Mouse (Mus musculus): ENCODE measurements around the gene Atp6v0a2. TPM values are rescaled to one million over a fixed set of nuclear protein-coding genes. Genes with fewer than 3 reads are reported as not detected.

Atp6v0a2 gene
- polyA plus RNA-seq, 1 experiment from 2014 or later, result 26.8 TPM

GRCm38 (mm10) chr5:124743841-124744240, 115.5 kb downstream of the Atp6v0a2 start:
- H3K4me1 ChIP-seq (ENCODE audit: insufficient read depth, low read depth, low read length), result no peaks in the 10 kb centered on the region
- no peak overlapping the region for H3K27ac ChIP-seq (ENCODE audit: low read length)
- no peak for DNase-seq (ENCODE audit: low spot score)
- no peak overlapping the region for H3K4me3 ChIP-seq (ENCODE audit: low read depth, low read length)
- H3K36me3 ChIP-seq (ENCODE audit: insufficient read depth, low read length), result no peaks in the 10 kb centered on the region
- 86% methylated on average over 3 of the region's 3 CpGs for WGBS
- H3K4me2 ChIP-seq (replicated peaks; ENCODE audit: low read depth, low read length), result no peak overlapping the region
- ATAC-seq, result no peak
- no peaks in the 10 kb centered on the region for H3K9me3 ChIP-seq (ENCODE audit: low read length)
- no peak overlapping the region for H3K9ac ChIP-seq (replicated peaks; ENCODE audit: low read depth)
- no peaks in the 10 kb centered on the region for H3K27me3 ChIP-seq (replicated peaks; ENCODE audit: insufficient read depth, low read length)
- TF ChIP-seq EP300 (IDR thresholded peaks at IDR 0.05) (no peak), CTCF (IDR thresholded peaks at IDR 0.05) (no peak)

DNA sequence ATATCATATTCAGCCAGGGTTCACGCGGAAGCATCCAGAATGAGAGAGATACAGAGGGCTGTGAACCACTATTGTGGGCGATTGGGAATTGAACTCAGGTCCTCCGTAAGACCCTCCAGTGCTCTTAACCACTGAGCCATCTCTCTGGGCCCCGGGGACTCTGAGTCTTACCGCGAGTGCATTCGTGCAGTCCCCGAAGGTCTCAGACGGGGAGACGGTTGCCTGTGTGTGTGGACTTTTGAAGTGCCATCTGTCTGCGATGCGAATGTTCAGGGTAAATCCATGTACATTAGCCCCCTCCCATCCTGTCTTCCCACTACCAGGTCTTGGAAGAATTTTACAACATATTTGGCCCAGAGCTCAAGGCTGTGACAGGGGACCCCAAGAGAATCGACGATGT, 117.8 kb downstream of the Atp6v0a2 start:
- no peak for DNase-seq (ENCODE audit: low spot score)

GRCm38 (mm10) chr5:124748296-124748695, 119.9 kb downstream of the Atp6v0a2 start:
- H3K9ac ChIP-seq (replicated peaks; ENCODE audit: low read depth), result no peak overlapping the region
- WGBS, result 79% methylated on average over 16 of the region's 18 CpGs
- ATAC-seq, result no peak
- no peaks in the 10 kb centered on the region for H3K27me3 ChIP-seq (replicated peaks; ENCODE audit: insufficient read depth, low read length)
- TF ChIP-seq CTCF (IDR thresholded peaks at IDR 0.05) (no peak), EP300 (IDR thresholded peaks at IDR 0.05) (no peak)
- no peaks in the 10 kb centered on the region for H3K4me1 ChIP-seq (ENCODE audit: insufficient read depth, low read depth, low read length)
- no peak overlapping the region for H3K4me3 ChIP-seq (ENCODE audit: low read depth, low read length)
- no peak for DNase-seq (ENCODE audit: low spot score)
- H3K27ac ChIP-seq (ENCODE audit: low read length), result no peak overlapping the region
- no peak overlapping the region for H3K4me2 ChIP-seq (replicated peaks; ENCODE audit: low read depth, low read length)
- no peaks in the 10 kb centered on the region for H3K9me3 ChIP-seq (ENCODE audit: low read length)
- H3K36me3 ChIP-seq (ENCODE audit: insufficient read depth, low read length), result no peaks in the 10 kb centered on the region

More for the DNA sequence above, 117.8 kb downstream of the Atp6v0a2 start:
- H3K4me3 ChIP-seq (ENCODE audit: low read depth, low read length), result no peak overlapping the region
- no peak overlapping the region for H3K27ac ChIP-seq (ENCODE audit: low read length)
- no peaks in the 10 kb centered on the region for H3K9me3 ChIP-seq (ENCODE audit: low read length)
- H3K4me2 ChIP-seq (replicated peaks; ENCODE audit: low read depth, low read length), result no peak overlapping the region
- H3K4me1 ChIP-seq (ENCODE audit: insufficient read depth, low read depth, low read length), result no peaks in the 10 kb centered on the region
- H3K36me3 ChIP-seq (ENCODE audit: insufficient read depth, low read length), result no peaks in the 10 kb centered on the region
- WGBS, result 88% methylated on average over 15 of the region's 15 CpGs
- no peak overlapping the region for H3K9ac ChIP-seq (replicated peaks; ENCODE audit: low read depth)
- ATAC-seq, result no peak
- no peak for TF ChIP-seq EP300 (IDR thresholded peaks at IDR 0.05)
- TF ChIP-seq CTCF (IDR thresholded peaks at IDR 0.05), result no peak
- no peaks in the 10 kb centered on the region for H3K27me3 ChIP-seq (replicated peaks; ENCODE audit: insufficient read depth, low read length)

GRCm38 (mm10) chr5:124751656-124752055, 123.3 kb downstream of the Atp6v0a2 start:
- TF ChIP-seq EP300 (IDR thresholded peaks at IDR 0.05) (no peak), CTCF (IDR thresholded peaks at IDR 0.05) (no peak)
- Histone ChIP-seq H3K27me3 (replicated peaks; ENCODE audit: insufficient read depth, low read length) (no peaks in the 10 kb centered on the region), H3K36me3 (ENCODE audit: insufficient read depth, low read length) (no peaks in the 10 kb centered on the region), H3K9ac (replicated peaks; ENCODE audit: low read depth) (no peak overlapping the region), H3K9me3 (ENCODE audit: low read length) (no peaks in the 10 kb centered on the region), H3K27ac (ENCODE audit: low read length) (no peak overlapping the region), H3K4me3 (ENCODE audit: low read depth, low read length) (no peak overlapping the region), H3K4me2 (replicated peaks; ENCODE audit: low read depth, low read length) (no peak overlapping the region), H3K4me1 (ENCODE audit: insufficient read depth, low read depth, low read length) (no peaks in the 10 kb centered on the region)
- ATAC-seq (no peak), DNase-seq (ENCODE audit: low spot score) (no peak)
- 66% methylated on average over 9 of the region's 9 CpGs for WGBS

DNA sequence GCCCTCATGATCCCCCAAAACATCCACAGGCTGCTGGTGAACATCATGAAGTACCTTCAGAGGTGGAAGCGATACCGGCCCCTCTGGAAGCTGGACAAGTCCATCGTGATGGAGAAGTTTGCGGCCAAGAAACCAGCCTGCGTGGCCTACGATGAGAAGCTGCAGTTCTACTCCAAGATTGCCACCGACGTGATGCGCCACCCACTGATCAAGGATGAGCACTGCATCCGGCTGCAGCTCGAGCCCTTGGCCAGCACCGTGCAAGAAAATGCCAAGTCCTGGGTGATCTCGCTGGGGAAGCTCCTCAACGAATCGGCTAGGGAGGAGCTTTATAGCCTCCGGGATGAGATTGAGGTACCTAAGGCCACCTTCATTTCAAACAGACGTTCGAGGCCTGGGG, 132.6 kb downstream of the Atp6v0a2 start:
- Histone ChIP-seq H3K36me3 (ENCODE audit: insufficient read depth, low read length) (no peaks in the 10 kb centered on the region), H3K9me3 (ENCODE audit: low read length) (no peaks in the 10 kb centered on the region), H3K4me2 (replicated peaks; ENCODE audit: low read depth, low read length) (no peak overlapping the region), H3K9ac (replicated peaks; ENCODE audit: low read depth) (no peak overlapping the region), H3K27ac (ENCODE audit: low read length) (no peak overlapping the region), H3K4me1 (ENCODE audit: insufficient read depth, low read depth, low read length) (no peaks in the 10 kb centered on the region), H3K4me3 (ENCODE audit: low read depth, low read length) (no peak overlapping the region), H3K27me3 (replicated peaks; ENCODE audit: insufficient read depth, low read length) (no peaks in the 10 kb centered on the region)
- DNase-seq (ENCODE audit: low spot score) (no peak), ATAC-seq (no peak)
- 64% methylated on average over 18 of the region's 18 CpGs for WGBS
- no peak for TF ChIP-seq EP300 (IDR thresholded peaks at IDR 0.05)
- peak; percentile 46 for TF ChIP-seq CTCF (IDR thresholded peaks at IDR 0.05)

DNA sequence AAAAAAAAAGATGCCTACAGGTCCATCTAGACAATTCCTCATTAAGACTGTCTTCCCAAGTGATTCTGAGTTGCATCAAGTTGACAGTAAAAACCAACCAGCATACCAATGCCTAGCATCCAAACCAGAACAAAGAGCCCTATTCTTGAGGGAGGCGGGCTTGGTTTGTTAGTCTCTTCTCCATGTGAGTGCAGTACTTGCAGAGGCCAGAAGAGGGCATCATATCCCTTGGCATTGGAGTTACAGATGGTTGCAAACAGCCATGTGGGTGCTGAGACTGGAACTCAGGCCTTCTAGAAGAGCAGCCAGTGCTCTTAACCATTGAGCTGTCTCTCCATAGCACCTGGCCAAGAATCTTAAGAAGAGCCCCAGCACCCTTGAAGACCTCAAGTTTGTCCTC, 133.4 kb downstream of the Atp6v0a2 start:
- WGBS, result 93% methylated on average over 1 of the region's 1 CpGs

More for the DNA sequence above, 133.4 kb downstream of the Atp6v0a2 start:
- no peaks in the 10 kb centered on the region for H3K36me3 ChIP-seq (ENCODE audit: insufficient read depth, low read length)
- ATAC-seq (no peak), DNase-seq (ENCODE audit: low spot score) (no peak)
- H3K4me3 ChIP-seq (ENCODE audit: low read depth, low read length), result no peak overlapping the region
- H3K4me2 ChIP-seq (replicated peaks; ENCODE audit: low read depth, low read length), result no peak overlapping the region
- H3K4me1 ChIP-seq (ENCODE audit: insufficient read depth, low read depth, low read length), result no peaks in the 10 kb centered on the region
- no peak overlapping the region for H3K27ac ChIP-seq (ENCODE audit: low read length)
- TF ChIP-seq EP300 (IDR thresholded peaks at IDR 0.05) (no peak), CTCF (IDR thresholded peaks at IDR 0.05) (peak; percentile 30)
- no peaks in the 10 kb centered on the region for H3K27me3 ChIP-seq (replicated peaks; ENCODE audit: insufficient read depth, low read length)
- no peaks in the 10 kb centered on the region for H3K9me3 ChIP-seq (ENCODE audit: low read length)
- H3K9ac ChIP-seq (replicated peaks; ENCODE audit: low read depth), result no peak overlapping the region

Other genes starting within 250 kb of the Atp6v0a2 start
- 46.5 and 58.0 TPM in 2 replicates for gene Sbno1, start 202.6 kb upstream of the Atp6v0a2 start, polyA plus RNA-seq (2015; fragmentation: Nextera tagmentation; extraction: Ambion mirVana)
- gene Kmt5a, start 188.6 kb upstream of the Atp6v0a2 start, polyA plus RNA-seq (2015; fragmentation: Nextera tagmentation; extraction: Ambion mirVana), result 18.0 and 21.9 TPM in 2 replicates
- 31.5 and 32.7 TPM in 2 replicates for gene Rilpl2, start 150.2 kb upstream of the Atp6v0a2 start, polyA plus RNA-seq (2015; fragmentation: Nextera tagmentation; extraction: Ambion mirVana)
- gene Snrnp35, start 145.4 kb upstream of the Atp6v0a2 start, polyA plus RNA-seq (2015; fragmentation: Nextera tagmentation; extraction: Ambion mirVana), result 11.7 and 12.8 TPM in 2 replicates
- 24.4 and 26.6 TPM in 2 replicates for gene Rilpl1, start 97.2 kb upstream of the Atp6v0a2 start, polyA plus RNA-seq (2015; fragmentation: Nextera tagmentation; extraction: Ambion mirVana)
- gene Tmed2, start 87.9 kb upstream of the Atp6v0a2 start, polyA plus RNA-seq (2015; fragmentation: Nextera tagmentation; extraction: Ambion mirVana), result 478 and 479 TPM in 2 replicates
- 6.3 and 6.7 TPM in 2 replicates for gene Ddx55, start 75.7 kb upstream of the Atp6v0a2 start, polyA plus RNA-seq (2015; fragmentation: Nextera tagmentation; extraction: Ambion mirVana)
- gene Eif2b1, start 49.4 kb upstream of the Atp6v0a2 start, polyA plus RNA-seq (2015; fragmentation: Nextera tagmentation; extraction: Ambion mirVana), result 44.4 and 46.6 TPM in 2 replicates
- gene Gtf2h3, start 49.4 kb upstream of the Atp6v0a2 start, polyA plus RNA-seq (2015; fragmentation: Nextera tagmentation; extraction: Ambion mirVana), result 23.5 and 25.3 TPM in 2 replicates
- 0.95 and 1.0 TPM in 2 replicates for gene Dnah10, start 96.5 kb downstream of the Atp6v0a2 start, polyA plus RNA-seq (2015; fragmentation: Nextera tagmentation; extraction: Ambion mirVana)
- gene Ccdc92, start 233.8 kb downstream of the Atp6v0a2 start, polyA plus RNA-seq (2015; fragmentation: Nextera tagmentation; extraction: Ambion mirVana), result 9.8 and 10.7 TPM in 2 replicates
- gene Zfp664, start 234.1 kb downstream of the Atp6v0a2 start, polyA plus RNA-seq (2015; fragmentation: Nextera tagmentation; extraction: Ambion mirVana), result 79.5 and 90.5 TPM in 2 replicates

Data from lung, postnatal 0 days (tissue).